Mouse (Mus musculus): ENCODE results near the gene Adh5. TPM values are rescaled to one million over a fixed set of nuclear protein-coding genes. Genes with fewer than 3 reads are reported as not detected.

Gene Adh5
- polyA plus RNA-seq, 1 experiment = 80.6 TPM

DNA sequence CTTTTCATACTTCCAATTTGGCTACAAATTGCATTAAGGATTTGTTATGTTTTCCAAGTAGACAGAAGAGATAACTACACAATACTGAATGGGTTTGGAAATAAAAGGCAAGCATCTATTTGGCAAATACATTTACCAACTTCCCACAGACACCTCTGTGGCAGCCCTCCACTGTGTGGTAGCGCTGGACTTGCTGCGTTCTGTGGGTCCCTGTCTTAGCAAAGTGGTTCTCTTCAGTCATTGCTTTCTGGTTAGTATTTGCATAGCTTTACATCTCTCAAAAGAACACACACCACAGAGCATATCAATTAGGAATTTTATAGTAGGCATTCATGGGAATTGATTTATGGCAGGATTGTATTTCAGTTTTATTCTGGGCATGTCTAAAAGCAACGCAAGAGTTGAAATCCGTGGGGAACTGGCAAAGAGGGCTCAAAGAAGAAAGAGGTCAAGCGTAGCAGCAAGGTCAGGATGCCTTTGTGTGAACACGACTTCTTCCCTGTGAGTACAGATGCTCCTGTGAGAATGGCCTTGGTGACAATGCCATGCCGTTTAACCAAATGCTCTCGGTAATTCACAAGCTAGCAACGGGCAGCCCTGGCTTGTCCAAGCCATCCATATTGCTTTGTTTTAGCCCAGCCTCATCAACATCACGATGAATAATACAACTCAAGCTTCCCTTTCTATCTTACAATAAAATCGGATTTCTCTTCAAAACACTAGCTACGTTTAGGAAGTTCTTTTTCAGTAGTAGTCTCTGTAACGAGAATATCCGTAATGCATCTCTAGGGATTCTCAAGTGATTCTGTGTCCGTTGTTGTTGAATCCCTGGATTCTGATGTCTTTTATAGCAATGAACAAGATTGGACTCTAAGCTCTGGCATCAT is 57.2 kb downstream of the Adh5 start:
- Histone ChIP-seq H3K27ac (ENCODE audit: insufficient read depth, low read depth, low read length) (no peak overlapping the region), H3K4me3 (ENCODE audit: insufficient read depth, low read length) (no peak overlapping the region), H3K4me1 (ENCODE audit: control insufficient read depth, insufficient read depth, low read length) (peaks cover 14% of the 10 kb centered on the region)
- TF ChIP-seq CTCF (IDR thresholded peaks at IDR 0.05; ENCODE audit: low read depth, low read length) = no peak
- no peak for TF ChIP-seq POLR2A (IDR thresholded peaks at IDR 0.05; ENCODE audit: borderline replicate concordance, low read depth, low read length)

DNA sequence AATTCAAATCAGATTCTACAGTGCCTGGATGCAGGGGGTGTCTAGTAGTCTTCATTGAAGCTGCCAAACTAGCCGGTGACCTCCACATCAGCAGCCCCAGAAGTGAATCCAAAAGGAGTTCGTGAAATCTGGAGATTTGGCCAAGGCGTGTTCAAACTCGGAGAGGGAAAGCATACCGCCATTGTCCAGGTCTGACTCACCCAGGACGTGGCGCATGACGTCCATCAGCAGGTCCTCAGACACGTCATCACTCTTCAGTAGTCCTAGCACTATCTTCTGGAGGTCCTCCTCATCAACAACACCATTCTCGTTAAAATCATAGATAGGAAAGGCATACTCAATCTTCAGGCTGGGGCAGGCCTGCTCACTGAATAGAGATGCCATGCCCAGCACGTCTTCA is 60.9 kb downstream of the Adh5 start:
- TF ChIP-seq CTCF (IDR thresholded peaks at IDR 0.05; ENCODE audit: low read depth, low read length) (no peak), POLR2A (IDR thresholded peaks at IDR 0.05; ENCODE audit: borderline replicate concordance, low read depth, low read length) (no peak)
- H3K4me1 ChIP-seq (ENCODE audit: control insufficient read depth, insufficient read depth, low read length) = peaks cover under 1% of the 10 kb centered on the region
- no peak overlapping the region for H3K4me3 ChIP-seq (ENCODE audit: insufficient read depth, low read length)
- H3K27ac ChIP-seq (ENCODE audit: insufficient read depth, low read depth, low read length) = no peak overlapping the region

Other genes with a start within 250 kb of the Adh5 start
- gene 4930579F01Rik, start 249.3 kb upstream of the Adh5 start, polyA plus RNA-seq (2012; ENCODE audit: insufficient read depth, insufficient read length, missing spikeins) = not detected in 2 replicates
- gene Adh7, start 225.3 kb upstream of the Adh5 start, polyA plus RNA-seq (2012; ENCODE audit: insufficient read depth, insufficient read length, missing spikeins) = not detected in 2 replicates
- not detected in 2 replicates for gene Adh1, start 182.1 kb upstream of the Adh5 start, polyA plus RNA-seq (2012; ENCODE audit: insufficient read depth, insufficient read length, missing spikeins)
- not detected in 2 replicates for gene Adh6a, start 129.8 kb upstream of the Adh5 start, polyA plus RNA-seq (2012; ENCODE audit: insufficient read depth, insufficient read length, missing spikeins)
- not detected in 2 replicates for gene Adh6b, start 101.3 kb upstream of the Adh5 start, polyA plus RNA-seq (2012; ENCODE audit: insufficient read depth, insufficient read length, missing spikeins)
- not detected in 2 replicates for gene Adh4, start 27.6 kb upstream of the Adh5 start, polyA plus RNA-seq (2012; ENCODE audit: insufficient read depth, insufficient read length, missing spikeins)
- 22.6 and 33.7 TPM in 2 replicates for gene Metap1, start 46.4 kb downstream of the Adh5 start, polyA plus RNA-seq (2012; ENCODE audit: insufficient read depth, insufficient read length, missing spikeins)
- gene Eif4e, start 83.1 kb downstream of the Adh5 start, polyA plus RNA-seq (2012; ENCODE audit: insufficient read depth, insufficient read length, missing spikeins) = 92.7 and 102 TPM in 2 replicates

All from bone marrow macrophage, adult 2 months (primary cell).